Mouse (Mus musculus): ENCODE data around the gene Fam234b. TPM values are rescaled to one million over a fixed set of nuclear protein-coding genes. Genes with fewer than 3 reads are reported as not detected.

The Fam234b gene
- polyA plus RNA-seq, 1 experiment from 2014 or later: 36.3 TPM

- Histone ChIP-seq H3K9ac (no peak overlapping the region), H3K27me3 (replicated peaks) (no peaks in the 10 kb centered on the region), H3K4me3 (replicated peaks) (no peak overlapping the region), H3K4me1 (replicated peaks) (no peaks in the 10 kb centered on the region), H3K4me2 (replicated peaks) (no peak overlapping the region), H3K27ac (no peak overlapping the region), H3K36me3 (no peaks in the 10 kb centered on the region), H3K9me3 (no peaks in the 10 kb centered on the region)
- 49% methylated on average over 10 of the region's 10 CpGs for WGBS
- no peak for ATAC-seq
Measured at GRCm38 (mm10) chr6:135187076-135187917, 10.5 kb upstream of the Fam234b start.

- no peaks in the 10 kb centered on the region for H3K36me3 ChIP-seq
- no peaks in the 10 kb centered on the region for H3K9me3 ChIP-seq
- no peak overlapping the region for H3K4me2 ChIP-seq (replicated peaks)
- H3K4me1 ChIP-seq (replicated peaks): no peaks in the 10 kb centered on the region
- no peak for ATAC-seq
- no peak overlapping the region for H3K27ac ChIP-seq
- H3K27me3 ChIP-seq (replicated peaks): no peaks in the 10 kb centered on the region
- no peak overlapping the region for H3K4me3 ChIP-seq (replicated peaks)
- 42% methylated on average over 4 of the region's 4 CpGs for WGBS
- no peak overlapping the region for H3K9ac ChIP-seq
Measured at GRCm38 (mm10) chr6:135188629-135189028, 9.1 kb upstream of the Fam234b start.

- no peak for ATAC-seq
- Histone ChIP-seq H3K4me2 (replicated peaks) (no peak overlapping the region), H3K9me3 (no peaks in the 10 kb centered on the region), H3K36me3 (no peaks in the 10 kb centered on the region), H3K9ac (no peak overlapping the region), H3K4me3 (replicated peaks) (no peak overlapping the region), H3K4me1 (replicated peaks) (no peaks in the 10 kb centered on the region), H3K27me3 (replicated peaks) (no peaks in the 10 kb centered on the region), H3K27ac (no peak overlapping the region)
- 74% methylated on average over 6 of the region's 6 CpGs for WGBS
Measured at GRCm38 (mm10) chr6:135190122-135190521, 7.7 kb upstream of the Fam234b start.

GRCm38 (mm10) chr6:135191906-135192305, 5.9 kb upstream of the Fam234b start:
- Histone ChIP-seq H3K27me3 (replicated peaks) (no peaks in the 10 kb centered on the region), H3K27ac (no peak overlapping the region), H3K9me3 (no peaks in the 10 kb centered on the region), H3K4me2 (replicated peaks) (no peak overlapping the region), H3K9ac (no peak overlapping the region), H3K4me3 (replicated peaks) (no peak overlapping the region), H3K36me3 (no peaks in the 10 kb centered on the region), H3K4me1 (replicated peaks) (no peaks in the 10 kb centered on the region)
- ATAC-seq: no peak
- WGBS: 78% methylated on average over 1 of the region's 1 CpGs

GRCm38 (mm10) chr6:135192993-135193392, 4.8 kb upstream of the Fam234b start:
- no peaks in the 10 kb centered on the region for H3K36me3 ChIP-seq
- H3K27me3 ChIP-seq (replicated peaks): no peaks in the 10 kb centered on the region
- H3K27ac ChIP-seq: no peak overlapping the region
- no peaks in the 10 kb centered on the region for H3K9me3 ChIP-seq
- WGBS: 82% methylated on average over 8 of the region's 8 CpGs
- no peaks in the 10 kb centered on the region for H3K4me1 ChIP-seq (replicated peaks)
- no peak overlapping the region for H3K4me2 ChIP-seq (replicated peaks)
- no peak overlapping the region for H3K9ac ChIP-seq
- ATAC-seq: no peak
- H3K4me3 ChIP-seq (replicated peaks): no peak overlapping the region

- Histone ChIP-seq H3K27me3 (replicated peaks) (no peaks in the 10 kb centered on the region), H3K27ac (no peak overlapping the region), H3K36me3 (no peaks in the 10 kb centered on the region), H3K9ac (no peak overlapping the region), H3K4me3 (replicated peaks) (no peak overlapping the region), H3K4me2 (replicated peaks) (no peak overlapping the region), H3K9me3 (no peaks in the 10 kb centered on the region), H3K4me1 (replicated peaks) (no peaks in the 10 kb centered on the region)
- ATAC-seq: no peak
- WGBS: 62% methylated on average over 4 of the region's 4 CpGs
Measured at GRCm38 (mm10) chr6:135193733-135194132, 4.0 kb upstream of the Fam234b start.

- Histone ChIP-seq H3K4me1 (replicated peaks) (no peaks in the 10 kb centered on the region), H3K36me3 (no peaks in the 10 kb centered on the region), H3K27ac (no peak overlapping the region), H3K9ac (no peak overlapping the region), H3K27me3 (replicated peaks) (no peaks in the 10 kb centered on the region), H3K9me3 (no peaks in the 10 kb centered on the region), H3K4me3 (replicated peaks) (no peak overlapping the region), H3K4me2 (replicated peaks) (no peak overlapping the region)
- no peak for ATAC-seq
- 75% methylated on average over 4 of the region's 4 CpGs for WGBS
Measured at GRCm38 (mm10) chr6:135194907-135195306, 2.9 kb upstream of the Fam234b start.

GRCm38 (mm10) chr6:135196707-135197106, 1.1 kb upstream of the Fam234b start:
- no peak overlapping the region for H3K9ac ChIP-seq
- H3K9me3 ChIP-seq: no peaks in the 10 kb centered on the region
- H3K36me3 ChIP-seq: no peaks in the 10 kb centered on the region
- 0 out of 2 replicates have a peak, but pooled peaks cover 8% of the 10 kb centered on the region for H3K4me1 ChIP-seq (replicated peaks)
- no peaks in the 10 kb centered on the region for H3K27me3 ChIP-seq (replicated peaks)
- no peak for ATAC-seq
- H3K27ac ChIP-seq: no peak overlapping the region
- H3K4me3 ChIP-seq (replicated peaks): no peak overlapping the region
- WGBS: 57% methylated on average over 8 of the region's 8 CpGs
- 0 out of 2 replicates have a peak overlapping the region, but pooled peaks have one; percentile 6 for H3K4me2 ChIP-seq (replicated peaks)

- peak overlapping the region; percentile 76 for H3K9ac ChIP-seq
- 15% methylated on average over 7 of the region's 7 CpGs for WGBS
- no peaks in the 10 kb centered on the region for H3K9me3 ChIP-seq
- H3K4me3 ChIP-seq (replicated peaks): peak overlapping the region; percentile 80
- peak overlapping the region; percentile 92 for H3K4me2 ChIP-seq (replicated peaks)
- H3K4me1 ChIP-seq (replicated peaks): 0 out of 2 replicates have a peak, but pooled peaks cover 10% of the 10 kb centered on the region
- ATAC-seq: no peak
- H3K36me3 ChIP-seq: no peaks in the 10 kb centered on the region
- H3K27ac ChIP-seq: peak overlapping the region; percentile 80; the same call in 1 of the 2 replicates
- no peaks in the 10 kb centered on the region for H3K27me3 ChIP-seq (replicated peaks)
Measured at GRCm38 (mm10) chr6:135197446-135197845, 331 bp upstream of the Fam234b start.

GRCm38 (mm10) chr6:135198726-135199125, 949 bp downstream of the Fam234b start:
- H3K4me1 ChIP-seq (replicated peaks): 0 out of 2 replicates have a peak, but pooled peaks cover 10% of the 10 kb centered on the region
- H3K4me2 ChIP-seq (replicated peaks): peak overlapping the region; percentile 92
- no peaks in the 10 kb centered on the region for H3K27me3 ChIP-seq (replicated peaks)
- H3K36me3 ChIP-seq: no peaks in the 10 kb centered on the region
- no peaks in the 10 kb centered on the region for H3K9me3 ChIP-seq
- H3K9ac ChIP-seq: no peak overlapping the region; the same call in 1 of the 2 replicates
- peak overlapping the region; percentile 80; the same call in 1 of the 2 replicates for H3K27ac ChIP-seq
- WGBS: 33% methylated on average over 6 of the region's 6 CpGs
- ATAC-seq: no peak
- H3K4me3 ChIP-seq (replicated peaks): peak overlapping the region; percentile 80

- Histone ChIP-seq H3K36me3 (no peaks in the 10 kb centered on the region), H3K4me3 (replicated peaks) (no peak overlapping the region), H3K9ac (no peak overlapping the region), H3K27me3 (replicated peaks) (no peaks in the 10 kb centered on the region), H3K4me1 (replicated peaks) (0 out of 2 replicates have a peak, but pooled peaks cover 10% of the 10 kb centered on the region), H3K9me3 (no peaks in the 10 kb centered on the region), H3K4me2 (replicated peaks) (peak overlapping the region; percentile 92), H3K27ac (peak overlapping the region; percentile 80)
- peak; percentile 86 for ATAC-seq
- WGBS: 61% methylated on average over 16 of the region's 16 CpGs
Measured at GRCm38 (mm10) chr6:135200122-135200957, 2.6 kb downstream of the Fam234b start.

GRCm38 (mm10) chr6:135202668-135203067, 4.9 kb downstream of the Fam234b start:
- no peaks in the 10 kb centered on the region for H3K9me3 ChIP-seq
- no peaks in the 10 kb centered on the region for H3K27me3 ChIP-seq (replicated peaks)
- H3K36me3 ChIP-seq: no peaks in the 10 kb centered on the region
- H3K4me3 ChIP-seq (replicated peaks): no peak overlapping the region
- 0 out of 2 replicates have a peak, but pooled peaks cover 10% of the 10 kb centered on the region for H3K4me1 ChIP-seq (replicated peaks)
- H3K9ac ChIP-seq: no peak overlapping the region
- WGBS: 90% methylated on average over 6 of the region's 6 CpGs
- ATAC-seq: no peak
- no peak overlapping the region for H3K27ac ChIP-seq
- H3K4me2 ChIP-seq (replicated peaks): no peak overlapping the region

All from intestine, embryonic 15.5 days (tissue).